Mouse (Mus musculus) forebrain, embryonic 11.5 days (tissue): Measurements from ENCODE around the gene Gng12. TPM values are rescaled to one million over a fixed set of nuclear protein-coding genes. Genes with fewer than 3 reads are reported as not detected.

Experiments used
- ATAC-seq: fragments of 200-750 bp; cut with Nextera tagmentation; replicated peaks from 2 replicates; pipeline ENCODE4 v1.8.0; 2017; ENCODE audit warnings: moderate TSS enrichment; ENCODE audit not compliant: low FRiP score
- DNase-seq: peaks from one replicate; pipeline ENCODE4 v3.0.0-alpha.2; 2017; ENCODE audit warnings: low spot score
- H3K27ac ChIP-seq: fragments of 300-500 bp; sonication (generic); 2 replicates; pipeline ENCODE4 v1.5.1; 2014; ENCODE audit warnings: low read depth, low read length
- H3K27me3 ChIP-seq: fragments of 300-500 bp; sonication (generic); 2 replicates; pipeline ENCODE4 v1.6.1; 2014; ENCODE audit warnings: mild to moderate bottlenecking, low read length, mixed read lengths; ENCODE audit not compliant: control insufficient read depth, insufficient read depth
- H3K36me3 ChIP-seq: fragments of 300-500 bp; sonication (generic); 2 replicates; pipeline ENCODE4 v1.6.1; 2014; ENCODE audit warnings: mild to moderate bottlenecking, low read length, moderate library complexity, mixed read lengths; ENCODE audit not compliant: control insufficient read depth, insufficient read depth
- H3K4me1 ChIP-seq: fragments of 300-500 bp; sonication (generic); replicated peaks from 2 replicates; pipeline ENCODE4 v1.6.1; 2014; ENCODE audit warnings: low read length, mixed read lengths; ENCODE audit not compliant: control insufficient read depth, insufficient read depth
- H3K4me2 ChIP-seq: fragments of 300-500 bp; sonication (generic); 2 replicates; pipeline ENCODE4 v1.6.1; 2014; ENCODE audit warnings: low read depth, mild to moderate bottlenecking, low read length, moderate library complexity, mixed read lengths; ENCODE audit not compliant: severe bottlenecking
- H3K4me3 ChIP-seq: fragments of 300-500 bp; sonication (generic); 2 replicates; pipeline ENCODE4 v1.5.1; 2014; ENCODE audit warnings: low read depth, low read length
- H3K9ac ChIP-seq: fragments of 300-500 bp; sonication (generic); 2 replicates; pipeline ENCODE4 v1.6.1; 2014; ENCODE audit warnings: low read length
- H3K9me3 ChIP-seq: fragments of 300-500 bp; sonication (generic); 2 replicates; pipeline ENCODE4 v1.6.1; 2016; ENCODE audit warnings: low read length, mixed read lengths; ENCODE audit not compliant: control insufficient read depth
- WGBS: fragments of 180-500 bp; shearing (Covaris S2); extraction: QIAGEN DNeasy Blood & Tissue Kit; methylation state at CpG from one replicate; pipeline ENCODE4 v1.1.7; 2014; 5-methylcytosine and 5-hydroxymethylcytosine counted together
- polyA plus RNA-seq: library from polyadenylated mRNA; unstranded; fragments of >200 nt; fragmentation: Nextera tagmentation; extraction: Ambion mirVana; gene quantifications from 2 replicates; pipeline ENCODE4 v1.2.1, GENCODE M21; 2014

Gene Gng12
- polyA plus RNA-seq, 1 experiment from 2014 or later = 46.2 TPM

GRCm38 (mm10) chr6:67033604-67034003, 137.4 kb downstream of the Gng12 start:
- Histone ChIP-seq H3K27ac (no peak overlapping the region), H3K36me3 (no peaks in the 10 kb centered on the region), H3K4me3 (no peak overlapping the region), H3K4me1 (peaks cover 6% of the 10 kb centered on the region; the same call in 1 of the 2 replicates), H3K9me3 (no peaks in the 10 kb centered on the region), H3K4me2 (no peak overlapping the region), H3K27me3 (no peaks in the 10 kb centered on the region), H3K9ac (no peak overlapping the region)
- WGBS = 74% methylated on average over 4 of the region's 4 CpGs
- no peak for ATAC-seq
- no peak for DNase-seq

DNA sequence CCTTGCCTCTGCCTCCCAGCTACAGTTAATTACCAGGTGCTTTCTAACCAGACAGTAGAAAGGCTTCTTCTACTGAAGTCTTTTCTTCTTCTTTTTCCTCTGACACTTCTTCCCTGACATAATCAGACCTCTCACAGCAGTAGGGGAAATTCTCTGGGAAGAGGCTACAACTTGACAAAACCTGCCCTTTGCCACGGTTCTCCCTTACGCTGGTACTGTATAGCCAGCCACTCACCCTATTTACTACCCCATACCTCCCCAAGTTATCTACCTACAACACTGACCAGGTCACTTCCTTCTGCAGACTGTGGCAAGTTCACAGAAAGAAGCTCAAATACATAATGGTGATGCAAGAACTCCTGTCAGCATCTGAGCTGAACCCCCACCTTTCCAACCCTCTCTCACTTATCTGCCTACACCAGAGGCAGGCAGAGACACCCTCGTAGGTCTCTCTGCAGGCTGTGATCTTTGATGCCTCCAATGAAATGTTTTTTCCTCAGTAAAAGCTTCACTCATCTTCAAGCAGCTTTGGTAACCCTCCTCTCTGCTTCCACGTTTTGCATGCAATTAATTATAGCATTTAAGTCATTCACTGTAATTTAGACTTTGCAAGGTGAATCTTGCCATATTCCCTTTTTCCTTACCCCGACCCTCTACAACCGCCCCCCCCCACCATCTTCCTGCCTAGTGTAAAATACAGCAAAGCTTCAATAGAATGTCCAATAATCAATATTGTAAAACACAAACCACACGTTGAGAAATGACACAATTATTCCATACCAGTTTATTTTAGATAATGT, 138.3 kb downstream of the Gng12 start:
- Histone ChIP-seq H3K27ac (peak overlapping the region; percentile 53; the same call in 1 of the 2 replicates), H3K9me3 (no peaks in the 10 kb centered on the region), H3K36me3 (no peaks in the 10 kb centered on the region), H3K4me1 (peaks cover 6% of the 10 kb centered on the region; the same call in 1 of the 2 replicates), H3K4me3 (no peak overlapping the region), H3K9ac (no peak overlapping the region), H3K4me2 (no peak overlapping the region), H3K27me3 (no peaks in the 10 kb centered on the region)
- WGBS = 53% methylated on average over 7 of the region's 7 CpGs
- DNase-seq = no peak
- ATAC-seq = no peak

- Histone ChIP-seq H3K9ac (peak overlapping the region; percentile 4), H3K9me3 (no peaks in the 10 kb centered on the region), H3K4me3 (peak overlapping the region; percentile 75), H3K36me3 (no peaks in the 10 kb centered on the region), H3K4me1 (peaks cover 3% of the 10 kb centered on the region; the same call in 1 of the 2 replicates), H3K27ac (no peak overlapping the region), H3K27me3 (no peaks in the 10 kb centered on the region), H3K4me2 (peak overlapping the region; percentile 68)
- ATAC-seq = no peak
- no peak for DNase-seq
- WGBS = 5% methylated on average over 19 of the region's 19 CpGs
These were observed 139.4 kb downstream of the Gng12 start for GRCm38 (mm10) chr6:67035388-67036299.

DNA sequence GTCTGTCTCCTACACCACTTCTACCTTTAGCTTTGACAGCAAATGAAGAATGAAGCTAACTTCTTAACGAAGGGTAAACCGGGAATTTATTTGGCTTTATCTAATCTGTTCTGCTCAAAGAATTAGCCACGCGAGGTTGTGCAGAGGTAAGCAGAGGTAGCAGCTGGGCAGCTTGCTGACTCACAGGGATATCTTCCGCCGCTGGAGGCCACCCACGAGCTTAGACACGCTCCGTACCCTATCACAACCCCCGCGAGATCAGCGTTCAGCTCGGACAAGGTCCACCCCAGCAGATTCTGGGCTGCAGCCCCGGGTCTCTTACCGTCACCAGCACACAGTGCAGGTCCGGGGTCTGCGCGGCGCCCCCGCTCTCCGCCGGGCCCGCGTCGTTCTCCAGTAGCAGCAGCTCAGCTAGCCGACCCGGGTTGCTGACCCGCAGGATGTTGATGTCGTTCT, 140.2 kb downstream of the Gng12 start:
- peak; percentile 70 for ATAC-seq
- peak; percentile 90 for DNase-seq
- H3K9ac ChIP-seq = peak overlapping the region; percentile 87
- peak overlapping the region; percentile 68 for H3K4me2 ChIP-seq
- H3K36me3 ChIP-seq = no peaks in the 10 kb centered on the region
- no peaks in the 10 kb centered on the region for H3K9me3 ChIP-seq
- peak overlapping the region; percentile 81 for H3K27ac ChIP-seq
- peak overlapping the region; percentile 75 for H3K4me3 ChIP-seq
- H3K27me3 ChIP-seq = no peaks in the 10 kb centered on the region
- WGBS = 1% methylated on average over 29 of the region's 29 CpGs
- H3K4me1 ChIP-seq = 0 out of 2 replicates have a peak, but pooled peaks cover 3% of the 10 kb centered on the region

DNA sequence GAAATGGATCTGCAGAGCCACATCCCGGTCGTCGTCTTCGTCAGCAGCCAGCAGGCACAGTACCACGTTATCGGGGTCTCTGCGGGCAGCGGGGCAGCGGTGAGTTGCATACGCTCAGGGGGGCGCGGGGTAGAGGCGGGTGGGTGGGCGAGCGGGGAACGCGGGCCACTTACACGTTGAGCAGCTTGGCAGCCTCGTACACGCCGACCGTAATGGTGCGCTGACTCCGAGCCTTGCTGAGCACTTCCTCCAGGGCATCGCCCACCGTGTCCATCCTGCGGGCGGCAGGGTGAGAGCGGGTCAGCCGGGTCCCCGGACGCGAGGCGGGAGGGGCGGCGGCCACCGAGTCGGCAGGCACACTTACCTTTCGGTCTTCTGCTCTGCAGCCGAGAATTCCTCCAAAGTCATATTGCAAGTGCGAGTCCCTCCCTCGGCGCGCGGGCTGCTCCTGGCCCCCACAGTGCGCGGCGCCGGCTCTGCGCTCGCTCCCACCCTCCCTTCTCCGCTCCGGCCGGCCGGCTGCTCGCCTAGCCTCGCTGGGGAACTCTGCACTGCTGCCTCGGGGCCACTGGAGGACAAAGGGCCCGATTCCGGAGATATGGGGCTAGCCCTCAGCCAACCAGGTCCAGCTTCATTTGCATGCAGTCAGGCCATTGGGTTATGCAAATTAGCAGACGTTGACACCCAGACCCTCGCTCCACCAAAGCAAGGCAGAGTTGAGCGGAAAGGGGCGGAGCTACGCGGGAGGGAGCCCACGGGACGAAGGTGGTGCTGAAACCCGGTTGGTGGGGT, 140.8 kb downstream of the Gng12 start, which contains the start of gene Gadd45a:
TSS of gene Gadd45a (minus strand) at position 621 of the 792 bp plus-strand sequence.
- Histone ChIP-seq H3K36me3 (no peaks in the 10 kb centered on the region), H3K4me1 (0 out of 2 replicates have a peak, but pooled peaks cover 3% of the 10 kb centered on the region), H3K4me3 (peak within 1 kb of the TSS; percentile 75), H3K9me3 (no peaks in the 10 kb centered on the region), H3K4me2 (peak within 1 kb of the TSS; percentile 68), H3K9ac (peak within 1 kb of the TSS; percentile 87), H3K27me3 (no peaks in the 10 kb centered on the region), H3K27ac (peak within 1 kb of the TSS; percentile 81)
- peak; percentile 98 for ATAC-seq
- WGBS = under 1% methylated on average over 63 of the region's 69 CpGs
- peak; percentile 96 for DNase-seq

- H3K27me3 ChIP-seq = no peaks in the 10 kb centered on the region
- DNase-seq = no peak
- no peak overlapping the region for H3K27ac ChIP-seq
- no peaks in the 10 kb centered on the region for H3K36me3 ChIP-seq
- WGBS = 96% methylated on average over 2 of the region's 3 CpGs
- no peaks in the 10 kb centered on the region for H3K9me3 ChIP-seq
- no peak overlapping the region for H3K4me3 ChIP-seq
- no peak overlapping the region for H3K9ac ChIP-seq
- H3K4me1 ChIP-seq = 0 out of 2 replicates have a peak, but pooled peaks cover 3% of the 10 kb centered on the region
- H3K4me2 ChIP-seq = no peak overlapping the region
- ATAC-seq = no peak
These were observed 142.8 kb downstream of the Gng12 start for GRCm38 (mm10) chr6:67038964-67039363.

- Histone ChIP-seq H3K27ac (no peak overlapping the region), H3K9me3 (no peaks in the 10 kb centered on the region), H3K4me2 (no peak overlapping the region), H3K4me3 (no peak overlapping the region), H3K9ac (no peak overlapping the region), H3K4me1 (no peaks in the 10 kb centered on the region), H3K36me3 (no peaks in the 10 kb centered on the region), H3K27me3 (no peaks in the 10 kb centered on the region)
- no peak for DNase-seq
- ATAC-seq = no peak
- 54% methylated on average over 4 of the region's 4 CpGs for WGBS
These were observed 144.8 kb downstream of the Gng12 start for GRCm38 (mm10) chr6:67040904-67041410.
